Mouse (Mus musculus) kidney, postnatal 0 days (tissue): ENCODE measurements at regions not wholly inside any gene's neighbourhood (a gene's known extent, or its start where the extent isn't known, plus 50 kb on each side); places are given as distances from the start of the nearest gene placed in this dataset.
A peak's percentile ranks its signal among the peaks of the same experiment; 100 is the strongest.

Experiments used
- ATAC-seq: fragments of 200-750 bp; cut with Nextera tagmentation; replicated peaks from 2 replicates; pipeline ENCODE4 v1.8.0; 2017; ENCODE audit warnings: low read depth, moderate number of reproducible peaks, moderate TSS enrichment, moderate library complexity; ENCODE audit not compliant: low FRiP score
- DNase-seq: peaks from one replicate; pipeline ENCODE4 v3.0.0-alpha.2; 2016; ENCODE audit warnings: low spot score
- H3K27ac ChIP-seq: fragments of 300-500 bp; sonication (generic); 2 replicates; pipeline ENCODE4 v1.5.1; 2014; ENCODE audit warnings: mild to moderate bottlenecking
- H3K27me3 ChIP-seq: fragments of 300-500 bp; sonication (generic); 2 replicates; pipeline ENCODE4 v1.6.1; 2014; ENCODE audit warnings: low read length, mixed read lengths; ENCODE audit not compliant: insufficient read depth
- H3K36me3 ChIP-seq: fragments of 300-500 bp; sonication (generic); 2 replicates; pipeline ENCODE4 v1.6.1; 2014; ENCODE audit warnings: low read length, mixed read lengths; ENCODE audit not compliant: insufficient read depth
- H3K4me1 ChIP-seq: fragments of 300-500 bp; sonication (generic); replicated peaks from 2 replicates; pipeline ENCODE4 v1.6.1; 2014; ENCODE audit warnings: antibody characterized with exemption, low read length, mixed read lengths; ENCODE audit not compliant: insufficient read depth
- H3K4me2 ChIP-seq: fragments of 300-500 bp; sonication (generic); 2 replicates; pipeline ENCODE4 v1.6.1; 2014; ENCODE audit warnings: mild to moderate bottlenecking, low read length, moderate library complexity, mixed read lengths
- H3K4me3 ChIP-seq: fragments of 300-500 bp; sonication (generic); replicated peaks from 2 replicates; pipeline ENCODE4 v1.5.1; 2014; ENCODE audit warnings: low read depth, low read length
- H3K9ac ChIP-seq: fragments of 300-500 bp; sonication (generic); 2 replicates; pipeline ENCODE4 v1.6.1; 2014; ENCODE audit warnings: low read depth, low read length
- H3K9me3 ChIP-seq: fragments of 300-500 bp; sonication (generic); replicated peaks from 2 replicates; pipeline ENCODE4 v1.6.1; 2016; ENCODE audit warnings: low read length, inconsistent platforms, mixed read lengths
- CTCF ChIP-seq: IDR thresholded peaks from 2 replicates; pipeline ENCODE4 v1.5.1; 2016; ENCODE audit warnings: antibody characterized with exemption, low read depth, mild to moderate bottlenecking, moderate library complexity
- WGBS: fragments of 180-500 bp; shearing (Covaris S2); extraction: QIAGEN DNeasy Blood & Tissue Kit; methylation state at CpG from one replicate; pipeline ENCODE4 v1.1.7; 2014; 5-methylcytosine and 5-hydroxymethylcytosine counted together

DNA sequence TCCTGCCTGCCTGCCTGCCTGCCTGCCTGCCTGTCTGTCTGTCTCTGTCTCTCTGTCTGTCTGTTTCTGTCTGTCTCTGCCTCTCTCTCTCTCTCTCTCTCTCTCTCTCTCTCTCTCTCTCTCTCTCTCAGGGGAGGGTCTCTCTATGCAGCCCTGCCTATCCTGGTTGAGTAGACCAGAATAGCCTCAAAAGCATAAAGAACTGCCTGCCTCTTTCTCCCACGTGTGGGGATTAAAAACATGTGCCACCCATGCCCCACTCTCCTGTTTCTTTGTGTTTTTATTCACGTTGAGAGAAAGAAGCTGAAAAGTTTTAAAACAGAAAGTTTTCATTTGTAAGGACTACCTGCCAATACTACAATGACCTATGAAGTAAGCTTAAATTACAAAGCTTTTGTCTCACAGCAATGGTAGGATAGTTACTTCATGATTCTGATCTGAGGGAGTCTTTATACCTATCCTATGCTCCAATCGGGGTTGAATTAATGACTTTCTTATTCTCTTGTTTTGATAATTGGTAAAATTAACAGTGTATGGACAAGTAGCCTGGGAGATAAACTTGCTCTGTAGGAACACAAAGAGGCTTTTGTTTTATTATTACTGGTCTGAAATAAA lies 355.9 kb upstream of the Marcks start:
- Histone ChIP-seq H3K4me2 (no peak overlapping the region), H3K36me3 (no peaks in the 10 kb centered on the region), H3K4me3 (no peak overlapping the region), H3K4me1 (no peaks in the 10 kb centered on the region), H3K9ac (no peak overlapping the region), H3K27me3 (no peaks in the 10 kb centered on the region), H3K9me3 (no peaks in the 10 kb centered on the region), H3K27ac (no peak overlapping the region)
- no peak for TF ChIP-seq CTCF
- no peak for DNase-seq
- WGBS: 32% methylated on average over 3 of the region's 3 CpGs
- no peak for ATAC-seq

DNA sequence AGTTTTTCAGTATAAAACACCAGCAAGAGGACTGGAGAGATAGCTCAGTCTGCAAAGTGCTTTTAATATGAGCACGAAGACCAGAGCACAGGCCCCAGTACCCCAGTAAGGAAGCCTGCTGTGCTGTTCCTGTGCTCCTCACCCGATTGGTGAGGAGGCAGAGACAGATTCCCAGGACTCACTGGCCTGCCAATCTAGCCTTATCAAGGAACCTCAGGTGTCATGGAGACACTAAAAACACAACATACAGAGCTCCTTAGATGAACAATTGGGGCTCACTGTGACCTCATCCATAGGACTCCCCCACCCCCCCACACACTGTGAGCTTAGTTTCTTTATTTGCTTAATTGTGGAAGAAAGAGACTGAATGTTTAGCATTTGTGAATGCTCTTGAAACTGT lies 355.4 kb upstream of the Marcks start:
- 69% methylated on average over 2 of the region's 2 CpGs for WGBS
- H3K36me3 ChIP-seq: no peaks in the 10 kb centered on the region
- H3K4me3 ChIP-seq: no peak overlapping the region
- TF ChIP-seq CTCF: no peak
- no peak for ATAC-seq
- no peak overlapping the region for H3K27ac ChIP-seq
- no peaks in the 10 kb centered on the region for H3K4me1 ChIP-seq
- DNase-seq: no peak
- no peaks in the 10 kb centered on the region for H3K9me3 ChIP-seq
- H3K4me2 ChIP-seq: no peak overlapping the region
- H3K9ac ChIP-seq: no peak overlapping the region
- no peaks in the 10 kb centered on the region for H3K27me3 ChIP-seq

DNA sequence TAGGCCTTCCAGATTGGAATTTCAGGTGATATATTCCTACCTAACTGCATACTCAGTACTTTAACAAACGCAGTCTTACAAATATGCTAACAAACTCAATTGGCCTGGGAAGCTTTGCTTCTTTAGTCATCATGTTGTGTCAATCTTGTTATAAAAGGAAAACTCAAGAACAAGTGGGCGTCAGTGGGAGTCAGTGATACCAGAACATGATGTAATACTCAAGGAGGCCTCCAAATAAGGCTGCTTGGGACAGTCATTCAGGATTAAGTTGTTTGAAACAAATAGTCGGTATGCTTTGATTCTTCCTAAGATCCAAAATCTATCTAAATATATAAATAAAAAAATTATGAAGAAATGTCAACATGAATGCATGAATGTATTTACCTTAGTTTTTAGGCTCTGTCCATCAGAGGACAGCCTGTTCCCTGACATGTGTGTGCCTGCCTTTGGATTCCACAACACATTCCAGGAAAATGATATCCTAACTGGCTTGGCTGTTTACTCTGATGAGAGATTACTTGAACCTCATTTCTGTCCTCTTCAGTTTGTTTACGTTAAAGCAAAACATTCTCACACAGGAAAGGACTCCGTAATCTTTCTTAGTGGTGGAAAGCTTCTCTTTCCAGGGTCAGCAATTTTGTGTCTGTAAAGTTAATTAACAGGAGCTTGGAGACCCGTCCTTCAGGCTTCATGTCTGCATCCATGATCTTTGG lies 345.7 kb upstream of the Marcks start:
- H3K4me2 ChIP-seq: no peak overlapping the region
- no peak for TF ChIP-seq CTCF
- no peaks in the 10 kb centered on the region for H3K9me3 ChIP-seq
- H3K4me1 ChIP-seq: no peaks in the 10 kb centered on the region
- H3K27ac ChIP-seq: no peak overlapping the region
- ATAC-seq (no peak), DNase-seq (peak; percentile 9)
- H3K4me3 ChIP-seq: no peak overlapping the region
- no peaks in the 10 kb centered on the region for H3K36me3 ChIP-seq
- H3K27me3 ChIP-seq: no peaks in the 10 kb centered on the region
- 67% methylated on average over 6 of the region's 6 CpGs for WGBS
- H3K9ac ChIP-seq: no peak overlapping the region

DNA sequence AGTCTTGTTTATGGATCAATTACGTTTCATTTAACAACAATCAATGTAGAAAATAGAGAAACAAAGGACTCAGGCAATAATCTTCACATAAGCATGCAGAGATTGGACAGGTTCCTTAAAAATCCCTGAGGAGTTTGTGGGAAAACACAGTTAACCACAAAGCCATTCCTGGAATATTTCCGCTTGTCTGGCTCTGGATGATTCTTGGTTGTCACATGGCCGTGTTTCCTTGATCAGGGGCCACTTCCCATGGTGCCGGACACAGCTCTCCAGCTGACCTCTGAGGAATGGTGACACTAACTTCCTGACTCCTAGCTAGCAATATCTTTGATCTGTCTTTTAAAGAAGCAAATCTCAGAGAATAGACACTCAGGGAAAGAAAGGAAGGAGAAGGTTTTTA lies 344.8 kb upstream of the Marcks start:
- H3K4me1 ChIP-seq: no peaks in the 10 kb centered on the region
- H3K27ac ChIP-seq: no peak overlapping the region
- no peaks in the 10 kb centered on the region for H3K36me3 ChIP-seq
- no peak for ATAC-seq
- H3K9ac ChIP-seq: no peak overlapping the region
- H3K4me2 ChIP-seq: no peak overlapping the region
- TF ChIP-seq CTCF: no peak
- 34% methylated on average over 4 of the region's 4 CpGs for WGBS
- H3K27me3 ChIP-seq: no peaks in the 10 kb centered on the region
- H3K9me3 ChIP-seq: no peaks in the 10 kb centered on the region
- no peak overlapping the region for H3K4me3 ChIP-seq
- peak; percentile 79 for DNase-seq

DNA sequence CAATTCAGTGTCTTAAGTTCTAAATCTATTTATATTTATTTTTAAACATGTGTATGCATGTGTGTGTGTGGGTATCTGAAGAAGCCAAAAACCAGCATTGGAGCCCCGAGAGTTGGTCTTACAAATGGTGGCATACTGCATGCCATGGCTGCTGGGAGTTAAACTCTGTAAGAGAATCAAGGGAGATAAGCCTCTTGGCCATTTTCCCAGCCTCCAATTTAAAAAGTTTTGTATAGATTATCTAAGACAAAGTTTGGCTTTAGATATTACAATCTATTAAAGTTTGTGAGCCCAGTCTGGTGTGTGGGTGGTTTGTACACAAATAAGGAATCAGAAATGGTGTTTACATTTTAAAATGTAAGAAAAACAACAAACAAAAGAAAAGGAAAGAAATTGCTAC lies 343.2 kb upstream of the Marcks start:
- no peak for TF ChIP-seq CTCF
- no peaks in the 10 kb centered on the region for H3K9me3 ChIP-seq
- 88% methylated on average over 1 of the region's 1 CpGs for WGBS
- ATAC-seq: no peak
- H3K4me1 ChIP-seq: no peaks in the 10 kb centered on the region
- no peaks in the 10 kb centered on the region for H3K27me3 ChIP-seq
- DNase-seq: no peak
- no peak overlapping the region for H3K4me2 ChIP-seq
- H3K27ac ChIP-seq: no peak overlapping the region
- no peak overlapping the region for H3K4me3 ChIP-seq
- H3K36me3 ChIP-seq: no peaks in the 10 kb centered on the region
- no peak overlapping the region for H3K9ac ChIP-seq

DNA sequence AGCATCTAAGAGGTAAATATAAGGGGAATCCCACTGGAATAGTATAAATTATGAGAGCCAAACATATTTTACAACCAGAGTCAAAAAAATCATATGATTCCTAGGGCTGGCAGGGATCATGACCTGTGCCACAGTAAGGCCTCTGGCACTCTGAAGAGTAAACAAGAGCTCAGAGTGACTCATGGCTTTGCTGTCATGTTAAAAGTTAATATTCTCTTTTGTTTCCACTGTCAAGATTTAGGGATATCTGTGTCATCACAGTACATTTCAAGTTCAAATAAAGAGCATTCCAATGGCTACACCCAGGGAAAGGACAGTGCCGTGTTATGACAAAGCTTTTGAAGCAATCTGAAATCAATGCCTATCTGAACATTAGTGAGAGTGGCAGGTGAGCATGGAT lies 341.6 kb upstream of the Marcks start:
- DNase-seq (no peak), ATAC-seq (no peak)
- Histone ChIP-seq H3K27ac (no peak overlapping the region), H3K27me3 (no peaks in the 10 kb centered on the region), H3K9ac (no peak overlapping the region), H3K4me2 (no peak overlapping the region), H3K9me3 (no peaks in the 10 kb centered on the region), H3K36me3 (no peaks in the 10 kb centered on the region), H3K4me3 (no peak overlapping the region), H3K4me1 (no peaks in the 10 kb centered on the region)
- no peak for TF ChIP-seq CTCF
- 80% methylated on average over 1 of the region's 1 CpGs for WGBS

DNA sequence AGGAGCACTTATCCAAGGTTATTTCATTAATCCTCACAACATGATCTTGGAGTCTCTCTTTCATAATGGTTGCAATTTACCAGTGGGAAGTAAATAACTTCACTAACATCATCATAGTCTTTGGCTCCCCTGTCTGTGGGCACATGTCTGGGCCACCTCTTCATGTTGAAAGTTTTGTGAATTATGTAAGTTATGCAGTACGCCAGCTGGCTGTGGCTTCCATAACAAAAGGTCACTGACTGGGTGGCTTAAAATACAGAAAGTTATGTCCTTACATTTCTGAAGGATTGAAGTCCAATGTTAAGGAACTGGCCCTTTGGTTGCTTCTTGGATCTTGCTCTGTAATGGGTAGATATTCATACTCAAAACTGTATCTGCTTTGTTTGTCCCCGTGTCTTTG lies 339.4 kb upstream of the Marcks start:
- H3K9ac ChIP-seq: no peak overlapping the region
- no peaks in the 10 kb centered on the region for H3K4me1 ChIP-seq
- no peaks in the 10 kb centered on the region for H3K9me3 ChIP-seq
- 89% methylated on average over 2 of the region's 2 CpGs for WGBS
- no peak for TF ChIP-seq CTCF
- no peak for DNase-seq
- H3K4me2 ChIP-seq: no peak overlapping the region
- H3K27me3 ChIP-seq: no peaks in the 10 kb centered on the region
- no peak overlapping the region for H3K27ac ChIP-seq
- H3K4me3 ChIP-seq: no peak overlapping the region
- ATAC-seq: no peak
- no peaks in the 10 kb centered on the region for H3K36me3 ChIP-seq
